Mouse (Mus musculus) heart, adult 2 months (tissue): Measurements from ENCODE around the gene Gsg1l.

Experiments
- EP300 ChIP-seq: fragments of 200-500 bp; IDR thresholded peaks from 2 replicates; pipeline ENCODE4 v1.6.1; 2011; ENCODE audit warnings: low read depth, low read length, control low read depth; ENCODE audit not compliant: insufficient read depth
- POLR2A ChIP-seq: fragments of 200-500 bp; IDR thresholded peaks from 2 replicates; pipeline ENCODE4 v1.6.1; 2011; ENCODE audit warnings: mild to moderate bottlenecking, low read depth, low read length, control low read depth; ENCODE audit not compliant: insufficient read depth

GRCm38 (mm10) chr7:125954356-125954878 is 127.8 kb downstream of the Gsg1l start:
- TF ChIP-seq EP300 (no peak), POLR2A (no peak)
